ENCODE assay signal across 8 mouse cellular contexts in the genomic region with DNA sequence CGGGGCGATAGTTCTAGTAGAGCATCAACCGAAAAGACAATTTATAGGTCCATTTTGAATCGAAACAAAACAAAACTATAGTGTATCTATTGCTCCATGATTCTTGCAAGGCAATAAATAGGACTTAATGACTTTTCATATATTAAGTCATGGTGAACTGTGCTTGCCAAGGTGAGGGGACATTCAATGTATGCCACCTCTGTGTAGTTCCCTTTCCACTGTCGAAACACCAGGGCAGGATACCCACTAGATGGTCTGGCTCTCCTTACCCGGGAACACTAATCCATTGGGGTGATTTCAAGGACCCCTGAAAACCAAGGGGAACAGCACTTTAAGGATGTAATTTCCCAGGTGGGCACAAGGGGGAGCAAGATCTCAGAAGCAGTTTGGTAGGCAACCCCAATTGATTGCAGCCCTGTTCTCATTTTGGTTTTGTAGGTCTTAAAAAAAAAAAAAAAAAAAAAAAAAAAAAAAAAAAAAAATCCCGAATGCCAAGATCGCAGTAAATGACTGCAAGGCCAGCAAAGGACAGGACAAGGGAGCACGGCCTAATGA.
DNase-seq lines count a peak whose midpoint lies in the region; ATAC-seq and TF ChIP-seq lines count a peak whose summit lies in the region.

No protein-coding gene starts in this region.

- H3K9ac ChIP-seq in intestine, postnatal 0 days (ENCODE audit: low read depth, low read length) = no peak overlapping the region
- H3K9ac ChIP-seq in intestine, embryonic 15.5 days = no peak overlapping the region
- H3K9ac ChIP-seq in ES-E14 (ENCODE audit: insufficient read depth, low read depth, low read length, poor library complexity, severe bottlenecking) = no peak overlapping the region
- no peak overlapping the region for H3K9ac ChIP-seq in forebrain, embryonic 12.5 days
- no peak overlapping the region for H3K9ac ChIP-seq in midbrain, embryonic 14.5 days (replicated peaks; ENCODE audit: low read length)

- H3K36me3 ChIP-seq in intestine, postnatal 0 days (ENCODE audit: control insufficient read depth, insufficient read depth) = no peaks in the 10 kb centered on the region
- no peaks in the 10 kb centered on the region for H3K36me3 ChIP-seq in intestine, embryonic 15.5 days
- H3K36me3 ChIP-seq in ES-E14 (ENCODE audit: control insufficient read depth, insufficient read depth, low read length, poor library complexity, severe bottlenecking) = no peaks in the 10 kb centered on the region
- H3K36me3 ChIP-seq in forebrain, embryonic 12.5 days (replicated peaks) = no peaks in the 10 kb centered on the region
- no peaks in the 10 kb centered on the region for H3K36me3 ChIP-seq in midbrain, embryonic 14.5 days (ENCODE audit: control insufficient read depth, insufficient read depth, low read length)

- H3K4me3 ChIP-seq in intestine, postnatal 0 days (ENCODE audit: low read depth, low read length) = no peak overlapping the region
- no peak overlapping the region for H3K4me3 ChIP-seq in intestine, embryonic 15.5 days (replicated peaks)
- H3K4me3 ChIP-seq in ES-E14 (ENCODE audit: insufficient read depth in 1 of 2, low read depth in 1 of 2, low read length in 2 of 2, poor library complexity in 1 of 2, severe bottlenecking in 1 of 2) = no peak overlapping the region
- no peak overlapping the region for H3K4me3 ChIP-seq in forebrain, embryonic 12.5 days (replicated peaks)
- H3K4me3 ChIP-seq in midbrain, embryonic 14.5 days (replicated peaks; ENCODE audit: low read depth, low read length) = no peak overlapping the region

- 64% methylated on average over 9 of the region's 9 CpGs for WGBS in intestine, postnatal 0 days
- WGBS in intestine, embryonic 15.5 days = 64% methylated on average over 9 of the region's 9 CpGs
- 66% methylated on average over 9 of the region's 9 CpGs for WGBS in forebrain, embryonic 12.5 days
- 70% methylated on average over 9 of the region's 9 CpGs for WGBS in midbrain, embryonic 14.5 days

- ATAC-seq in intestine, postnatal 0 days = no peak
- no peak for ATAC-seq in intestine, embryonic 15.5 days
- peak; percentile 17; the same call in 1 of the 2 replicates for ATAC-seq in forebrain, embryonic 12.5 days (ENCODE audit: low FRiP score)
- no peak for ATAC-seq in midbrain, embryonic 14.5 days (ENCODE audit: low FRiP score, low TSS enrichment)
- no peak for ATAC-seq in erythroid progenitor cell, adult 5-6 weeks (replicated peaks; ENCODE audit: low FRiP score, poor library complexity, severe bottlenecking)

- in situ Hi-C loops in ES-E14 (cut with MboI; ENCODE audit: low sequenced_read_pairs in 2 of 2, unreplicated experiment in 2 of 2) = loop anchor here in 1 of 2 experiments (25.0 kb wide), 1 partner anchor 686 kb away; no protein-coding TSS in a partner anchor

- peak; percentile 75 for TF ChIP-seq CTCF in intestine, postnatal 0 days (IDR thresholded peaks at IDR 0.05; ENCODE audit: low read depth)

- no peak overlapping the region for H3K27ac ChIP-seq in intestine, postnatal 0 days (ENCODE audit: low read depth, low read length)
- H3K27ac ChIP-seq in intestine, embryonic 15.5 days = no peak overlapping the region
- H3K27ac ChIP-seq in ES-E14 (ENCODE audit: insufficient read depth, low read depth, low read length, poor library complexity, severe bottlenecking) = no peak overlapping the region
- H3K27ac ChIP-seq in forebrain, embryonic 12.5 days = no peak overlapping the region
- H3K27ac ChIP-seq in midbrain, embryonic 14.5 days (replicated peaks; ENCODE audit: low read depth, low read length) = no peak overlapping the region

- H3K27me3 ChIP-seq in intestine, postnatal 0 days (replicated peaks; ENCODE audit: control insufficient read depth, insufficient read depth, low read length) = no peaks in the 10 kb centered on the region
- no peaks in the 10 kb centered on the region for H3K27me3 ChIP-seq in intestine, embryonic 15.5 days (replicated peaks)
- H3K27me3 ChIP-seq in forebrain, embryonic 12.5 days = no peaks in the 10 kb centered on the region
- H3K27me3 ChIP-seq in midbrain, embryonic 14.5 days (ENCODE audit: control insufficient read depth, insufficient read depth, low read length) = no peaks in the 10 kb centered on the region

- H3K4me2 ChIP-seq in intestine, postnatal 0 days (replicated peaks; ENCODE audit: low read depth) = no peak overlapping the region
- no peak overlapping the region for H3K4me2 ChIP-seq in intestine, embryonic 15.5 days (replicated peaks)
- H3K4me2 ChIP-seq in forebrain, embryonic 12.5 days = no peak overlapping the region
- H3K4me2 ChIP-seq in midbrain, embryonic 14.5 days (ENCODE audit: low read length) = no peak overlapping the region

- peak; percentile 27 for DNase-seq in ES-E14 (ENCODE audit: low read depth, low spot score)
- DNase-seq in adrenal gland, postnatal 36 days = peak; percentile 53 to 63
- DNase-seq in layer of hippocampus, adult 9-11 months = peak; percentile 8
- DNase-seq in midbrain, embryonic 14.5 days = peak; percentile 80

- H3K4me1 ChIP-seq in intestine, postnatal 0 days (replicated peaks; ENCODE audit: control insufficient read depth, insufficient read depth, low read length) = no peaks in the 10 kb centered on the region
- H3K4me1 ChIP-seq in intestine, embryonic 15.5 days (replicated peaks) = no peaks in the 10 kb centered on the region
- no peaks in the 10 kb centered on the region for H3K4me1 ChIP-seq in ES-E14 (ENCODE audit: control insufficient read depth in 2 of 2, insufficient read depth in 2 of 2, low read length in 2 of 2, poor library complexity in 1 of 2)
- H3K4me1 ChIP-seq in forebrain, embryonic 12.5 days = no peaks in the 10 kb centered on the region
- no peaks in the 10 kb centered on the region for H3K4me1 ChIP-seq in midbrain, embryonic 14.5 days (ENCODE audit: control insufficient read depth, insufficient read depth, low read length)

- H3K9me3 ChIP-seq in intestine, postnatal 0 days (ENCODE audit: control insufficient read depth) = no peaks in the 10 kb centered on the region
- no peaks in the 10 kb centered on the region for H3K9me3 ChIP-seq in intestine, embryonic 15.5 days
- no peaks in the 10 kb centered on the region for H3K9me3 ChIP-seq in ES-E14 (ENCODE audit: control insufficient read depth, insufficient read depth, low read depth, low read length)
- H3K9me3 ChIP-seq in forebrain, embryonic 12.5 days = no peaks in the 10 kb centered on the region
- no peaks in the 10 kb centered on the region for H3K9me3 ChIP-seq in midbrain, embryonic 14.5 days (ENCODE audit: control insufficient read depth, low read length)

TF ChIP-seq in ES-E14, 5 proteins besides CTCF, POLR2A, EP300 and RAD21:
- TF ChIP-seq ZC3H11A (IDR thresholded peaks at IDR 0.05; ENCODE audit: borderline replicate concordance, low read depth, low read length) (peak; percentile 74; the same call in 1 of the 2 replicates), ZNF384 (IDR thresholded peaks at IDR 0.05; ENCODE audit: low read depth, low read length) (0 out of 2 replicates have a peak, but pooled peaks have one; percentile 52), CHD2 (IDR thresholded peaks at IDR 0.05; ENCODE audit: low read depth, low read length) (no peak), MAFK (IDR thresholded peaks at IDR 0.05; ENCODE audit: insufficient read depth, low read depth, low read length) (no peak), HCFC1 (IDR thresholded peaks at IDR 0.05; ENCODE audit: borderline replicate concordance, insufficient read depth, low read length) (no peak)

Comparison
In these comparisons a context has a peak if more than half of its experiments do, and no peak if none do; other contexts are left out.
1. DNase-seq: peak in every context shown above with its lines; median percentile 80 in midbrain, embryonic 14.5 days; 58 in adrenal gland, postnatal 36 days; 27 in ES-E14; 8 in layer of hippocampus, adult 9-11 months.